Mouse (Mus musculus): ENCODE results near the gene Ifit1. TPM values are rescaled to one million over a fixed set of nuclear protein-coding genes. Genes with fewer than 3 reads are reported as not detected.

Ifit1 gene
- total RNA-seq, 2 experiments from 2014 or later, result 0.05 to 0.15 TPM

GRCm38 (mm10) chr19:34650997-34651396 lies 10.3 kb downstream of the Ifit1 start:
- no peak for ATAC-seq (replicated peaks; ENCODE audit: poor library complexity, severe bottlenecking)

GRCm38 (mm10) chr19:34655227-34655805 lies 14.6 kb downstream of the Ifit1 start:
- ATAC-seq (replicated peaks; ENCODE audit: poor library complexity, severe bottlenecking), result no peak

GRCm38 (mm10) chr19:34656511-34657298 lies 16.0 kb downstream of the Ifit1 start:
- ATAC-seq (replicated peaks; ENCODE audit: poor library complexity, severe bottlenecking), result peak; percentile 74

- peak; percentile 88 for ATAC-seq (replicated peaks; ENCODE audit: poor library complexity, severe bottlenecking)
Measured at GRCm38 (mm10) chr19:34662067-34662507, 21.4 kb downstream of the Ifit1 start.

- no peak for ATAC-seq (replicated peaks; ENCODE audit: poor library complexity, severe bottlenecking)
Measured at GRCm38 (mm10) chr19:34662740-34663139, 22.1 kb downstream of the Ifit1 start.

- ATAC-seq (replicated peaks; ENCODE audit: poor library complexity, severe bottlenecking), result peak; percentile 74; the same call in 1 of the 2 replicates
Measured at GRCm38 (mm10) chr19:34666127-34666526, 25.5 kb downstream of the Ifit1 start.

GRCm38 (mm10) chr19:34673476-34673875 lies 32.8 kb downstream of the Ifit1 start:
- no peak for ATAC-seq (replicated peaks; ENCODE audit: poor library complexity, severe bottlenecking)

- ATAC-seq (replicated peaks; ENCODE audit: poor library complexity, severe bottlenecking), result no peak
Measured at GRCm38 (mm10) chr19:34678428-34678827, 37.8 kb downstream of the Ifit1 start.

- peak; percentile 52; the same call in 1 of the 2 replicates for ATAC-seq (replicated peaks; ENCODE audit: poor library complexity, severe bottlenecking)
Measured at GRCm38 (mm10) chr19:34684857-34685256, 44.2 kb downstream of the Ifit1 start.

GRCm38 (mm10) chr19:34685530-34685929 lies 44.9 kb downstream of the Ifit1 start:
- no peak for ATAC-seq (replicated peaks; ENCODE audit: poor library complexity, severe bottlenecking)

GRCm38 (mm10) chr19:34691402-34691801 lies 50.7 kb downstream of the Ifit1 start:
- ATAC-seq (replicated peaks; ENCODE audit: poor library complexity, severe bottlenecking), result no peak

- peak; percentile 42; the same call in 1 of the 2 replicates for ATAC-seq (replicated peaks; ENCODE audit: poor library complexity, severe bottlenecking)
Measured at GRCm38 (mm10) chr19:34696352-34696986, 55.8 kb downstream of the Ifit1 start.

GRCm38 (mm10) chr19:34697461-34697860 lies 56.8 kb downstream of the Ifit1 start:
- no peak for ATAC-seq (replicated peaks; ENCODE audit: poor library complexity, severe bottlenecking)

- no peak for ATAC-seq (replicated peaks; ENCODE audit: poor library complexity, severe bottlenecking)
Measured at GRCm38 (mm10) chr19:34698432-34698831, 57.8 kb downstream of the Ifit1 start.

- no peak for ATAC-seq (replicated peaks; ENCODE audit: poor library complexity, severe bottlenecking)
Measured at GRCm38 (mm10) chr19:34698852-34699251, 58.2 kb downstream of the Ifit1 start.

- ATAC-seq (replicated peaks; ENCODE audit: poor library complexity, severe bottlenecking), result no peak
Measured at GRCm38 (mm10) chr19:34699300-34699699, 58.6 kb downstream of the Ifit1 start.

Other genes starting within 250 kb of the Ifit1 start
- gene Ch25h, start 165.7 kb upstream of the Ifit1 start, total RNA-seq (2014; fragmentation: Nextera tagmentation), result not detected in 2 replicates
- gene Ch25h, start 165.7 kb upstream of the Ifit1 start, total RNA-seq (2017), result not detected in 2 replicates
- gene Lipa, start 113.4 kb upstream of the Ifit1 start, total RNA-seq (2014; fragmentation: Nextera tagmentation), result 45.6 and 49.7 TPM in 2 replicates
- 31.4 and 33.1 TPM in 2 replicates for gene Lipa, start 113.4 kb upstream of the Ifit1 start, total RNA-seq (2017)
- 8.9 and 9.2 TPM in 2 replicates for gene Ifit2, start 90.2 kb upstream of the Ifit1 start, total RNA-seq (2014; fragmentation: Nextera tagmentation)
- gene Ifit2, start 90.2 kb upstream of the Ifit1 start, total RNA-seq (2017), result 17.8 and 19.6 TPM in 2 replicates
- not detected in 2 replicates for gene Ifit3, start 57.3 kb upstream of the Ifit1 start, total RNA-seq (2014; fragmentation: Nextera tagmentation)
- gene Ifit3, start 57.3 kb upstream of the Ifit1 start, total RNA-seq (2017), result 1.1 and 3.5 TPM in 2 replicates
- not detected in 2 replicates for gene Ifit1bl1, start 38.9 kb upstream of the Ifit1 start, total RNA-seq (2014; fragmentation: Nextera tagmentation)
- gene Ifit1bl1, start 38.9 kb upstream of the Ifit1 start, total RNA-seq (2017), result 0.46 and 0.56 TPM in 2 replicates
- gene Ifit3b, start 32.9 kb upstream of the Ifit1 start, total RNA-seq (2014; fragmentation: Nextera tagmentation), result not detected in 2 replicates
- not detected in 2 replicates for gene Ifit3b, start 32.9 kb upstream of the Ifit1 start, total RNA-seq (2017)
- not detected in 2 replicates for gene Ifit1bl2, start 128 bp upstream of the Ifit1 start, total RNA-seq (2014; fragmentation: Nextera tagmentation)
- 0.04 and 1.3 TPM in 2 replicates for gene Ifit1bl2, start 128 bp upstream of the Ifit1 start, total RNA-seq (2017)
- gene Slc16a12, start 106.4 kb downstream of the Ifit1 start, total RNA-seq (2014; fragmentation: Nextera tagmentation), result not detected in 2 replicates
- gene Slc16a12, start 106.4 kb downstream of the Ifit1 start, total RNA-seq (2017), result 0.10 and 0.17 TPM in 2 replicates
- 9.9 and 15.1 TPM in 2 replicates for gene Pank1, start 238.6 kb downstream of the Ifit1 start, total RNA-seq (2014; fragmentation: Nextera tagmentation)
- 4.7 and 7.1 TPM in 2 replicates for gene Pank1, start 238.6 kb downstream of the Ifit1 start, total RNA-seq (2017)

All from granulocyte monocyte progenitor cell, adult 5-6 weeks (primary cell).